Mouse (Mus musculus): ENCODE results near the gene Ddx5. TPM values are rescaled to one million over a fixed set of nuclear protein-coding genes. Genes with fewer than 3 reads are reported as not detected.
"Not testable (repeated sequence)": the region's sequence is repeated elsewhere in the genome, so short reads cannot be mapped to it uniquely, and the experiment has no call there.

The Ddx5 gene
- total and polyA plus RNA-seq, 3 experiments, result 202 to 354 (median 328) TPM

GRCm38 (mm10) chr11:106742388-106742841 lies 46.6 kb downstream of the Ddx5 start:
- Histone ChIP-seq H3K27ac (no peak overlapping the region), H3K4me1 (ENCODE audit: control insufficient read depth, insufficient read depth, low read length) (peaks cover 10% of the 10 kb centered on the region), H3K27me3 (ENCODE audit: control insufficient read depth, insufficient read depth, low read length) (no peaks in the 10 kb centered on the region), H3K4me3 (no peak overlapping the region), H3K36me3 (ENCODE audit: control insufficient read depth, insufficient read depth, low read length) (no peaks in the 10 kb centered on the region; the same call in 1 of the 2 replicates), H3K79me2 (replicated peaks; ENCODE audit: control insufficient read depth, insufficient read depth, low read length) (no peaks in the 10 kb centered on the region), H3K9ac (ENCODE audit: low read depth, low read length) (no peak overlapping the region)
- 20% methylated on average over 6 of the region's 6 CpGs for WGBS
- no peak for TF ChIP-seq POLR2A (IDR thresholded peaks at IDR 0.05; ENCODE audit: insufficient read depth, low read depth, low read length)
- no peak for TF ChIP-seq EP300 (IDR thresholded peaks at IDR 0.05; ENCODE audit: insufficient read depth, low read depth, low read length)
- peak; percentile 79 for TF ChIP-seq CTCF (IDR thresholded peaks at IDR 0.05)
- DNase-seq, result no peak
- intact Hi-C loops (cut with DNase I), result loop anchor here (1.0 to 5.0 kb wide), 3 partner anchors 94 to 324 kb away; no protein-coding TSS in a partner anchor

GRCm38 (mm10) chr11:106741826-106742225 lies 47.2 kb downstream of the Ddx5 start:
- intact Hi-C loops (cut with DNase I), result loop anchor here (1.0 to 5.0 kb wide), 3 partner anchors 94 to 323 kb away; no protein-coding TSS in a partner anchor
- Histone ChIP-seq H3K4me3 (no peak overlapping the region), H3K4me1 (ENCODE audit: control insufficient read depth, insufficient read depth, low read length) (peaks cover 11% of the 10 kb centered on the region), H3K79me2 (replicated peaks; ENCODE audit: control insufficient read depth, insufficient read depth, low read length) (no peaks in the 10 kb centered on the region), H3K9ac (ENCODE audit: low read depth, low read length) (no peak overlapping the region), H3K27ac (no peak overlapping the region), H3K36me3 (ENCODE audit: control insufficient read depth, insufficient read depth, low read length) (no peaks in the 10 kb centered on the region; the same call in 1 of the 2 replicates), H3K27me3 (ENCODE audit: control insufficient read depth, insufficient read depth, low read length) (no peaks in the 10 kb centered on the region)
- TF ChIP-seq POLR2A (IDR thresholded peaks at IDR 0.05; ENCODE audit: insufficient read depth, low read depth, low read length), result no peak
- TF ChIP-seq CTCF (IDR thresholded peaks at IDR 0.05), result no peak
- no peak for TF ChIP-seq EP300 (IDR thresholded peaks at IDR 0.05; ENCODE audit: insufficient read depth, low read depth, low read length)
- 93% methylated on average over 3 of the region's 3 CpGs for WGBS
- no peak for DNase-seq

- TF ChIP-seq EP300 (IDR thresholded peaks at IDR 0.05; ENCODE audit: insufficient read depth, low read depth, low read length) (no peak), POLR2A (IDR thresholded peaks at IDR 0.05; ENCODE audit: insufficient read depth, low read depth, low read length) (no peak), CTCF (IDR thresholded peaks at IDR 0.05) (no peak)
- no peak for DNase-seq
- intact Hi-C loops (cut with DNase I), result loop anchor here (5.0 kb wide), 1 partner anchor 229 kb away; no protein-coding TSS in a partner anchor
- no peaks in the 10 kb centered on the region for H3K79me2 ChIP-seq (replicated peaks; ENCODE audit: control insufficient read depth, insufficient read depth, low read length)
- 83% methylated on average over 6 of the region's 6 CpGs for WGBS
- no peak overlapping the region for H3K27ac ChIP-seq
- no peaks in the 10 kb centered on the region for H3K27me3 ChIP-seq (ENCODE audit: control insufficient read depth, insufficient read depth, low read length)
- no peak overlapping the region for H3K9ac ChIP-seq (ENCODE audit: low read depth, low read length)
- no peak overlapping the region for H3K4me3 ChIP-seq
- H3K4me1 ChIP-seq (ENCODE audit: control insufficient read depth, insufficient read depth, low read length), result peaks cover 14% of the 10 kb centered on the region
- H3K36me3 ChIP-seq (ENCODE audit: control insufficient read depth, insufficient read depth, low read length), result no peaks in the 10 kb centered on the region; the same call in 1 of the 2 replicates
Observed at GRCm38 (mm10) chr11:106741232-106741631, 47.8 kb downstream of the Ddx5 start.

- H3K27me3 ChIP-seq (ENCODE audit: control insufficient read depth, insufficient read depth, low read length); H3K27ac ChIP-seq; H3K4me3 ChIP-seq; H3K9ac ChIP-seq (ENCODE audit: low read depth, low read length); DNase-seq; H3K79me2 ChIP-seq (replicated peaks; ENCODE audit: control insufficient read depth, insufficient read depth, low read length); H3K36me3 ChIP-seq (ENCODE audit: control insufficient read depth, insufficient read depth, low read length): not testable (repeated sequence)
- peaks cover 15% of the 10 kb centered on the region for H3K4me1 ChIP-seq (ENCODE audit: control insufficient read depth, insufficient read depth, low read length)
- WGBS, result 91% methylated on average over 6 of the region's 8 CpGs
- intact Hi-C loops (cut with DNase I), result loop anchor here (5.0 kb wide), 1 partner anchor 228 kb away; no protein-coding TSS in a partner anchor
Observed at GRCm38 (mm10) chr11:106740724-106741123, 48.3 kb downstream of the Ddx5 start.

GRCm38 (mm10) chr11:106739116-106739515 lies 49.9 kb downstream of the Ddx5 start:
- Histone ChIP-seq H3K27me3 (ENCODE audit: control insufficient read depth, insufficient read depth, low read length) (no peaks in the 10 kb centered on the region), H3K79me2 (replicated peaks; ENCODE audit: control insufficient read depth, insufficient read depth, low read length) (no peaks in the 10 kb centered on the region), H3K4me1 (ENCODE audit: control insufficient read depth, insufficient read depth, low read length) (peaks cover 15% of the 10 kb centered on the region), H3K27ac (peak overlapping the region; percentile 33; the same call in 1 of the 2 replicates), H3K4me3 (no peak overlapping the region), H3K9ac (ENCODE audit: low read depth, low read length) (no peak overlapping the region), H3K36me3 (ENCODE audit: control insufficient read depth, insufficient read depth, low read length) (no peaks in the 10 kb centered on the region; the same call in 1 of the 2 replicates)
- TF ChIP-seq CTCF (IDR thresholded peaks at IDR 0.05), result no peak
- TF ChIP-seq POLR2A (IDR thresholded peaks at IDR 0.05; ENCODE audit: insufficient read depth, low read depth, low read length), result no peak
- no peak for TF ChIP-seq EP300 (IDR thresholded peaks at IDR 0.05; ENCODE audit: insufficient read depth, low read depth, low read length)
- WGBS, result 82% methylated on average over 2 of the region's 2 CpGs
- no peak for DNase-seq
- intact Hi-C loops (cut with DNase I), result no loop called here

GRCm38 (mm10) chr11:106737178-106737621 lies 51.8 kb downstream of the Ddx5 start:
- intact Hi-C loops (cut with DNase I), result loop anchor here (1.0 kb wide), 2 partner anchors 29 to 57 kb away; no protein-coding TSS in a partner anchor
- no peak overlapping the region for H3K9ac ChIP-seq (ENCODE audit: low read depth, low read length)
- whole genome bisulfite sequencing, result 45% methylated on average over 12 of the region's 12 CpGs

More at GRCm38 (mm10) chr11:106737178-106737621, 51.8 kb downstream of the Ddx5 start:
- no peaks in the 10 kb centered on the region for H3K79me2 ChIP-seq (replicated peaks; ENCODE audit: control insufficient read depth, insufficient read depth, low read length)
- peak; percentile 58 to 73 for DNase-seq
- no peak overlapping the region for H3K4me3 ChIP-seq
- no peaks in the 10 kb centered on the region; the same call in 1 of the 2 replicates for H3K36me3 ChIP-seq (ENCODE audit: control insufficient read depth, insufficient read depth, low read length)
- no peaks in the 10 kb centered on the region for H3K27me3 ChIP-seq (ENCODE audit: control insufficient read depth, insufficient read depth, low read length)
- TF ChIP-seq CTCF (IDR thresholded peaks at IDR 0.05) (no peak), POLR2A (IDR thresholded peaks at IDR 0.05; ENCODE audit: insufficient read depth, low read depth, low read length) (peak; percentile 37; the same call in 1 of the 2 replicates), EP300 (IDR thresholded peaks at IDR 0.05; ENCODE audit: insufficient read depth, low read depth, low read length) (peak; percentile 80; the same call in 1 of the 2 replicates)
- H3K27ac ChIP-seq, result peak overlapping the region; percentile 86
- peaks cover 15% of the 10 kb centered on the region for H3K4me1 ChIP-seq (ENCODE audit: control insufficient read depth, insufficient read depth, low read length)
